Mouse (Mus musculus): ENCODE results near the gene Prkar1a. TPM values are rescaled to one million over a fixed set of nuclear protein-coding genes. Genes with fewer than 3 reads are reported as not detected.

Gene Prkar1a
- polyA plus RNA-seq, 1 experiment from 2014 or later = 303 TPM

- H3K27me3 ChIP-seq (ENCODE audit: control insufficient read depth, insufficient read depth, low read length) = no peaks in the 10 kb centered on the region
- no peak overlapping the region for H3K27ac ChIP-seq (ENCODE audit: low read length)
- H3K9me3 ChIP-seq (replicated peaks; ENCODE audit: control insufficient read depth, low read length) = no peaks in the 10 kb centered on the region
- no peak overlapping the region for H3K9ac ChIP-seq (ENCODE audit: low read length)
- H3K4me1 ChIP-seq (ENCODE audit: control insufficient read depth, insufficient read depth, low read length) = peaks cover 6% of the 10 kb centered on the region
- no peak for ATAC-seq (ENCODE audit: insufficient read depth, low FRiP score)
- no peak overlapping the region for H3K4me3 ChIP-seq (replicated peaks; ENCODE audit: low read length)
- H3K36me3 ChIP-seq (ENCODE audit: control insufficient read depth, insufficient read depth, low read length) = no peaks in the 10 kb centered on the region
- no peak overlapping the region for H3K4me2 ChIP-seq (ENCODE audit: low read depth, low read length)
- 77% methylated on average over 11 of the region's 11 CpGs for WGBS
Measured at GRCm38 (mm10) chr11:109674542-109674941, 25.3 kb downstream of the Prkar1a start.

- Histone ChIP-seq H3K4me3 (replicated peaks; ENCODE audit: low read length) (no peak overlapping the region), H3K4me2 (ENCODE audit: low read depth, low read length) (no peak overlapping the region), H3K36me3 (ENCODE audit: control insufficient read depth, insufficient read depth, low read length) (no peaks in the 10 kb centered on the region), H3K9me3 (replicated peaks; ENCODE audit: control insufficient read depth, low read length) (no peaks in the 10 kb centered on the region), H3K27me3 (ENCODE audit: control insufficient read depth, insufficient read depth, low read length) (no peaks in the 10 kb centered on the region), H3K4me1 (ENCODE audit: control insufficient read depth, insufficient read depth, low read length) (peaks cover 6% of the 10 kb centered on the region), H3K9ac (ENCODE audit: low read length) (no peak overlapping the region), H3K27ac (ENCODE audit: low read length) (no peak overlapping the region)
- WGBS = 85% methylated on average over 3 of the region's 3 CpGs
- no peak for ATAC-seq (ENCODE audit: insufficient read depth, low FRiP score)
Measured at GRCm38 (mm10) chr11:109675208-109675607, 26.0 kb downstream of the Prkar1a start.

GRCm38 (mm10) chr11:109675771-109676170 is 26.6 kb downstream of the Prkar1a start:
- ATAC-seq (ENCODE audit: insufficient read depth, low FRiP score) = no peak
- H3K36me3 ChIP-seq (ENCODE audit: control insufficient read depth, insufficient read depth, low read length) = no peaks in the 10 kb centered on the region
- H3K27me3 ChIP-seq (ENCODE audit: control insufficient read depth, insufficient read depth, low read length) = no peaks in the 10 kb centered on the region

GRCm38 (mm10) chr11:109676621-109677373 is 27.6 kb downstream of the Prkar1a start:
- Histone ChIP-seq H3K36me3 (ENCODE audit: control insufficient read depth, insufficient read depth, low read length) (no peaks in the 10 kb centered on the region), H3K27ac (ENCODE audit: low read length) (no peak overlapping the region), H3K9me3 (replicated peaks; ENCODE audit: control insufficient read depth, low read length) (no peaks in the 10 kb centered on the region), H3K4me1 (ENCODE audit: control insufficient read depth, insufficient read depth, low read length) (peaks cover 2% of the 10 kb centered on the region; the same call in 1 of the 2 replicates), H3K4me2 (ENCODE audit: low read depth, low read length) (no peak overlapping the region), H3K27me3 (ENCODE audit: control insufficient read depth, insufficient read depth, low read length) (no peaks in the 10 kb centered on the region), H3K9ac (ENCODE audit: low read length) (no peak overlapping the region), H3K4me3 (replicated peaks; ENCODE audit: low read length) (no peak overlapping the region)
- ATAC-seq (ENCODE audit: insufficient read depth, low FRiP score) = no peak
- WGBS = 61% methylated on average over 12 of the region's 12 CpGs

More at GRCm38 (mm10) chr11:109675771-109676170, 26.6 kb downstream of the Prkar1a start:
- Histone ChIP-seq H3K27ac (ENCODE audit: low read length) (no peak overlapping the region), H3K4me3 (replicated peaks; ENCODE audit: low read length) (no peak overlapping the region), H3K9ac (ENCODE audit: low read length) (no peak overlapping the region), H3K4me2 (ENCODE audit: low read depth, low read length) (no peak overlapping the region), H3K4me1 (ENCODE audit: control insufficient read depth, insufficient read depth, low read length) (peaks cover 3% of the 10 kb centered on the region), H3K9me3 (replicated peaks; ENCODE audit: control insufficient read depth, low read length) (no peaks in the 10 kb centered on the region)
- 91% methylated on average over 9 of the region's 9 CpGs for WGBS

GRCm38 (mm10) chr11:109678291-109678690 is 29.1 kb downstream of the Prkar1a start:
- no peak for ATAC-seq (ENCODE audit: insufficient read depth, low FRiP score)
- 76% methylated on average over 12 of the region's 12 CpGs for WGBS

GRCm38 (mm10) chr11:109680934-109681333 is 31.7 kb downstream of the Prkar1a start:
- no peaks in the 10 kb centered on the region for H3K27me3 ChIP-seq (ENCODE audit: control insufficient read depth, insufficient read depth, low read length)
- 60% methylated on average over 9 of the region's 9 CpGs for WGBS
- ATAC-seq (ENCODE audit: insufficient read depth, low FRiP score) = no peak

More at GRCm38 (mm10) chr11:109678291-109678690, 29.1 kb downstream of the Prkar1a start:
- no peaks in the 10 kb centered on the region for H3K27me3 ChIP-seq (ENCODE audit: control insufficient read depth, insufficient read depth, low read length)
- H3K27ac ChIP-seq (ENCODE audit: low read length) = no peak overlapping the region
- H3K4me1 ChIP-seq (ENCODE audit: control insufficient read depth, insufficient read depth, low read length) = no peaks in the 10 kb centered on the region
- H3K36me3 ChIP-seq (ENCODE audit: control insufficient read depth, insufficient read depth, low read length) = no peaks in the 10 kb centered on the region
- no peak overlapping the region for H3K9ac ChIP-seq (ENCODE audit: low read length)
- H3K9me3 ChIP-seq (replicated peaks; ENCODE audit: control insufficient read depth, low read length) = no peaks in the 10 kb centered on the region
- no peak overlapping the region for H3K4me2 ChIP-seq (ENCODE audit: low read depth, low read length)
- H3K4me3 ChIP-seq (replicated peaks; ENCODE audit: low read length) = no peak overlapping the region

GRCm38 (mm10) chr11:109681556-109681955 is 32.4 kb downstream of the Prkar1a start:
- no peaks in the 10 kb centered on the region for H3K36me3 ChIP-seq (ENCODE audit: control insufficient read depth, insufficient read depth, low read length)
- ATAC-seq (ENCODE audit: insufficient read depth, low FRiP score) = no peak
- no peak overlapping the region for H3K27ac ChIP-seq (ENCODE audit: low read length)
- no peak overlapping the region for H3K9ac ChIP-seq (ENCODE audit: low read length)
- H3K4me3 ChIP-seq (replicated peaks; ENCODE audit: low read length) = no peak overlapping the region
- no peaks in the 10 kb centered on the region for H3K9me3 ChIP-seq (replicated peaks; ENCODE audit: control insufficient read depth, low read length)
- H3K4me1 ChIP-seq (ENCODE audit: control insufficient read depth, insufficient read depth, low read length) = no peaks in the 10 kb centered on the region
- no peaks in the 10 kb centered on the region for H3K27me3 ChIP-seq (ENCODE audit: control insufficient read depth, insufficient read depth, low read length)
- no peak overlapping the region for H3K4me2 ChIP-seq (ENCODE audit: low read depth, low read length)
- WGBS = 81% methylated on average over 3 of the region's 3 CpGs

More at GRCm38 (mm10) chr11:109680934-109681333, 31.7 kb downstream of the Prkar1a start:
- Histone ChIP-seq H3K9ac (ENCODE audit: low read length) (no peak overlapping the region), H3K27ac (ENCODE audit: low read length) (no peak overlapping the region), H3K4me3 (replicated peaks; ENCODE audit: low read length) (no peak overlapping the region), H3K4me2 (ENCODE audit: low read depth, low read length) (no peak overlapping the region), H3K36me3 (ENCODE audit: control insufficient read depth, insufficient read depth, low read length) (no peaks in the 10 kb centered on the region), H3K9me3 (replicated peaks; ENCODE audit: control insufficient read depth, low read length) (no peaks in the 10 kb centered on the region), H3K4me1 (ENCODE audit: control insufficient read depth, insufficient read depth, low read length) (no peaks in the 10 kb centered on the region)

- H3K36me3 ChIP-seq (ENCODE audit: control insufficient read depth, insufficient read depth, low read length) = no peaks in the 10 kb centered on the region
- ATAC-seq (ENCODE audit: insufficient read depth, low FRiP score) = no peak
- 86% methylated on average over 6 of the region's 6 CpGs for WGBS
- no peak overlapping the region for H3K4me2 ChIP-seq (ENCODE audit: low read depth, low read length)
- H3K4me1 ChIP-seq (ENCODE audit: control insufficient read depth, insufficient read depth, low read length) = no peaks in the 10 kb centered on the region
- H3K27ac ChIP-seq (ENCODE audit: low read length) = no peak overlapping the region
- no peaks in the 10 kb centered on the region for H3K27me3 ChIP-seq (ENCODE audit: control insufficient read depth, insufficient read depth, low read length)
- H3K9ac ChIP-seq (ENCODE audit: low read length) = no peak overlapping the region
- no peak overlapping the region for H3K4me3 ChIP-seq (replicated peaks; ENCODE audit: low read length)
- H3K9me3 ChIP-seq (replicated peaks; ENCODE audit: control insufficient read depth, low read length) = no peaks in the 10 kb centered on the region
Measured at GRCm38 (mm10) chr11:109682221-109682620, 33.0 kb downstream of the Prkar1a start.

- no peak overlapping the region for H3K27ac ChIP-seq (ENCODE audit: low read length)
- H3K27me3 ChIP-seq (ENCODE audit: control insufficient read depth, insufficient read depth, low read length) = no peaks in the 10 kb centered on the region
- no peaks in the 10 kb centered on the region for H3K36me3 ChIP-seq (ENCODE audit: control insufficient read depth, insufficient read depth, low read length)
- no peak for ATAC-seq (ENCODE audit: insufficient read depth, low FRiP score)
- H3K4me3 ChIP-seq (replicated peaks; ENCODE audit: low read length) = no peak overlapping the region
- no peaks in the 10 kb centered on the region for H3K4me1 ChIP-seq (ENCODE audit: control insufficient read depth, insufficient read depth, low read length)
- no peak overlapping the region for H3K9ac ChIP-seq (ENCODE audit: low read length)
- no peak overlapping the region for H3K4me2 ChIP-seq (ENCODE audit: low read depth, low read length)
- WGBS = 87% methylated on average over 4 of the region's 4 CpGs
- H3K9me3 ChIP-seq (replicated peaks; ENCODE audit: control insufficient read depth, low read length) = no peaks in the 10 kb centered on the region
Measured at GRCm38 (mm10) chr11:109689539-109689938, 40.3 kb downstream of the Prkar1a start.
